Comparison of ENCODE assay signal across 17 mouse cellular contexts in the genomic region with DNA sequence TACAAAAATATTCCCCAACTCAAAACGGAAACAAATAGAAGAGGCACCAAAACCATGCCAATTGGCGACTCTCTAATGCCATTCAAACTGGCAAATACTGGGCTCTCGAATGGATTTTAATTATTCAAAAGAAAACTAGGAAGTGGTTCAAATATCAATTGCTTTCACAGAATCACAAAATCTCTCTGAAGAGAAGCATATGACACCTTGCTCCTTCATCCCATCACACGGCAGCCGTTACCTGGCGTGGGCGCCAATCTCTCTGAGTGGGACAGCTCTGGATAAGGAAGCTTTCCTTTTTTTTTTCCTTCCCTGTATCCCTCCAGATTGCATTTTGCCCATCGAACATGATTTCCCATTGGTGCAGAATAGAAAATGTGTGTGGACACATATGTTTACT.
DNase-seq lines count a peak whose midpoint lies in the region; ATAC-seq and TF ChIP-seq lines count a peak whose summit lies in the region.
"Had no signal": no experiment of that assay in that cellular context is flagged by ENCODE, and none has a peak within 500 bp of the region (broad histone marks: within the 10 kb centered on the region; RNA-seq: fewer than 3 reads in every experiment).

No protein-coding gene starts in this region.

- H3K4me3 ChIP-seq in forebrain, postnatal 0 days (ENCODE audit: low read depth, low read length): no peak overlapping the region
- no peak overlapping the region for H3K4me3 ChIP-seq in forebrain, embryonic 14.5 days (ENCODE audit: low read depth, low read length)
- H3K4me3 ChIP-seq: embryonic facial prominence, embryonic 10.5 days; heart, embryonic 13.5 days; hindbrain, embryonic 15.5 days had no signal

- peak; percentile 67 for DNase-seq in forebrain, postnatal 0 days
- no peak for DNase-seq in forebrain, embryonic 14.5 days (ENCODE audit: low spot score)
- DNase-seq in layer of hippocampus, postnatal 14 days (ENCODE audit: low spot score in 2 of 2): peak; percentile 17 to 71
- no peak for DNase-seq in layer of hippocampus, adult 18-20 months (ENCODE audit: low spot score in 2 of 2)
- DNase-seq in brain, embryonic 18.5 days (ENCODE audit: low read depth, low spot score): peak; percentile 39
- DNase-seq in ovary, postnatal 10 days (ENCODE audit: low spot score): no peak
- DNase-seq: adrenal gland, adult 2 months; adrenal gland, postnatal 25 days; cerebellum, adult 11 months; cerebellum, adult 9-11 months; cerebellum, postnatal 36 days; gastrocnemius, postnatal 14 days; heart, postnatal 36 days had no signal

- H3K9me3 ChIP-seq in forebrain, postnatal 0 days (ENCODE audit: low read length): no peaks in the 10 kb centered on the region
- no peaks in the 10 kb centered on the region for H3K9me3 ChIP-seq in forebrain, embryonic 14.5 days (replicated peaks; ENCODE audit: control insufficient read depth, low read length)
- H3K9me3 ChIP-seq: embryonic facial prominence, embryonic 10.5 days; heart, embryonic 13.5 days; hindbrain, embryonic 15.5 days had no signal

- H3K27me3 ChIP-seq in forebrain, postnatal 0 days (ENCODE audit: insufficient read depth, low read length): no peaks in the 10 kb centered on the region
- no peaks in the 10 kb centered on the region for H3K27me3 ChIP-seq in forebrain, embryonic 14.5 days (replicated peaks; ENCODE audit: control insufficient read depth, insufficient read depth, low read length)
- H3K27me3 ChIP-seq: heart, embryonic 13.5 days; hindbrain, embryonic 15.5 days had no signal

- no peak for TF ChIP-seq CTCF in forebrain, postnatal 0 days (IDR thresholded peaks at IDR 0.05; ENCODE audit: low read depth)

- H3K4me2 ChIP-seq in forebrain, postnatal 0 days (ENCODE audit: low read depth): peak overlapping the region; percentile 24
- H3K4me2 ChIP-seq in forebrain, embryonic 14.5 days (ENCODE audit: low read length): no peak overlapping the region
- H3K4me2 ChIP-seq: heart, embryonic 13.5 days; hindbrain, embryonic 15.5 days had no signal

- H3K9ac ChIP-seq in forebrain, postnatal 0 days: no peak overlapping the region
- H3K9ac ChIP-seq in forebrain, embryonic 14.5 days (ENCODE audit: low read length): no peak overlapping the region
- H3K9ac ChIP-seq: heart, embryonic 13.5 days; hindbrain, embryonic 15.5 days had no signal

- no peak overlapping the region for H3K27ac ChIP-seq in forebrain, postnatal 0 days (ENCODE audit: low read depth, low read length)
- H3K27ac ChIP-seq in forebrain, embryonic 14.5 days (ENCODE audit: low read depth, low read length): no peak overlapping the region
- H3K27ac ChIP-seq: embryonic facial prominence, embryonic 10.5 days; heart, embryonic 13.5 days; hindbrain, embryonic 15.5 days had no signal

- H3K4me1 ChIP-seq in forebrain, postnatal 0 days (ENCODE audit: insufficient read depth): peaks cover 8% of the 10 kb centered on the region
- no peaks in the 10 kb centered on the region for H3K4me1 ChIP-seq in forebrain, embryonic 14.5 days (ENCODE audit: control insufficient read depth, insufficient read depth, low read length)
- H3K4me1 ChIP-seq: embryonic facial prominence, embryonic 10.5 days; hindbrain, embryonic 15.5 days had no signal

- no peaks in the 10 kb centered on the region; the same call in 1 of the 2 replicates for H3K36me3 ChIP-seq in forebrain, postnatal 0 days (ENCODE audit: insufficient read depth)
- H3K36me3 ChIP-seq in forebrain, embryonic 14.5 days (ENCODE audit: control insufficient read depth, insufficient read depth, low read length): no peaks in the 10 kb centered on the region
- H3K36me3 ChIP-seq: embryonic facial prominence, embryonic 10.5 days; heart, embryonic 13.5 days; hindbrain, embryonic 15.5 days had no signal

- peak; percentile 55; the same call in 1 of the 2 replicates for ATAC-seq in forebrain, postnatal 0 days
- ATAC-seq in forebrain, embryonic 14.5 days: no peak
- ATAC-seq: intestine, embryonic 16.5 days had no signal

- WGBS in forebrain, postnatal 0 days: 60% methylated on average over 8 of the region's 8 CpGs
- 88% methylated on average over 8 of the region's 8 CpGs for WGBS in forebrain, embryonic 14.5 days

Comparison
In these comparisons a context has a peak if more than half of its experiments do, and no peak if none do; other contexts are left out.
1. DNase-seq: peak in forebrain, postnatal 0 days (single experiment), layer of hippocampus, postnatal 14 days (2 of 2) and brain, embryonic 18.5 days (single experiment); none in forebrain, embryonic 14.5 days (single experiment), layer of hippocampus, adult 18-20 months (0 of 2) and ovary, postnatal 10 days (single experiment).